Mouse (Mus musculus): ENCODE measurements around the gene Cab39l. TPM values are rescaled to one million over a fixed set of nuclear protein-coding genes. Genes with fewer than 3 reads are reported as not detected.

The Cab39l gene
- total and polyA plus RNA-seq, 3 experiments: 19.9 to 49.2 (median 33.1) TPM

GRCm38 (mm10) chr14:59598260-59598627 is 157.5 kb downstream of the Cab39l start:
- peaks cover 0 to 33% of the 10 kb centered on the region in 2 experiments; a peak in 3 of 4 replicates for H3K4me1 ChIP-seq (ENCODE audit: control insufficient read depth in 1 of 2, insufficient read depth in 2 of 2)
- peak overlapping the region; percentile 71 for H3K27ac ChIP-seq (ENCODE audit: insufficient read depth, low read depth)
- H3K9ac ChIP-seq (ENCODE audit: insufficient read depth, low read depth): peak overlapping the region; percentile 69
- peak overlapping the region; percentile 97 for H3K4me2 ChIP-seq (ENCODE audit: insufficient read depth, low read depth, poor library complexity, severe bottlenecking)
- H3K4me3 ChIP-seq (replicated peaks in 1 of 3; ENCODE audit: low read depth in 2 of 3, low read length in 2 of 3, poor library complexity in 1 of 3): peak overlapping the region; percentile 86 to 99 (median 91)
- dilution Hi-C loops (cut with MboI; ENCODE audit: extremely low pct_ligation_motif_present, extremely low pct_unique_long_range_greater_than_20kb, low sequenced_read_pairs) (no loop called here), in situ Hi-C loops (cut with MboI; ENCODE audit: low pct_ligation_motif_present, low pct_unique_long_range_greater_than_20kb, low sequenced_read_pairs) (no loop called here)
- TF ChIP-seq USF1 (IDR thresholded peaks at IDR 0.05; ENCODE audit: low read depth, low read length): no peak
- no peak for TF ChIP-seq UBTF (IDR thresholded peaks at IDR 0.05; ENCODE audit: low read depth, low read length)
- TF ChIP-seq MAX (IDR thresholded peaks at IDR 0.05; ENCODE audit: low read length): no peak
- TF ChIP-seq ZMIZ1 (IDR thresholded peaks at IDR 0.05; ENCODE audit: low read depth, low read length): no peak
- 0 out of 2 replicates have a peak, but pooled peaks have one; percentile 36 for TF ChIP-seq RCOR1 (conservative IDR thresholded peaks at IDR 0.05; ENCODE audit: low read depth, low read length)
- no peak for TF ChIP-seq RAD21 (IDR thresholded peaks at IDR 0.05; ENCODE audit: low read depth, low read length)
- TF ChIP-seq NRF1 (IDR thresholded peaks at IDR 0.05; ENCODE audit: low read depth, low read length): no peak
- TF ChIP-seq EP300 (IDR thresholded peaks at IDR 0.05; ENCODE audit: low read length): 0 out of 2 replicates have a peak, but pooled peaks have one; percentile 32
- no peak for TF ChIP-seq TBP (conservative IDR thresholded peaks at IDR 0.05; ENCODE audit: low read depth, low read length)
- TF ChIP-seq JUN (IDR thresholded peaks at IDR 0.05; ENCODE audit: insufficient read depth, low read depth, low read length): no peak
- no peak for TF ChIP-seq SIN3A (IDR thresholded peaks at IDR 0.05; ENCODE audit: low read length)
- no peak for TF ChIP-seq CHD1 (IDR thresholded peaks at IDR 0.05; ENCODE audit: low read depth, low read length)
- no peak for DNase-seq (ENCODE audit: extremely low read depth)
- H3K79me2 ChIP-seq (replicated peaks; ENCODE audit: control insufficient read depth, extremely low read depth, insufficient read depth, poor library complexity, severe bottlenecking): peaks cover 24% of the 10 kb centered on the region
- peaks cover 3 to 11% of the 10 kb centered on the region in 2 experiments for H3K36me3 ChIP-seq (replicated peaks in 1 of 2; ENCODE audit: control insufficient read depth in 1 of 2, insufficient read depth in 1 of 2, low read length in 1 of 2)
- no peaks in the 10 kb centered on the region for H3K27me3 ChIP-seq (replicated peaks)
- H3K9me3 ChIP-seq (replicated peaks; ENCODE audit: low read length): no peaks in the 10 kb centered on the region

- Histone ChIP-seq H3K4me2 (ENCODE audit: insufficient read depth, low read depth, poor library complexity, severe bottlenecking) (no peak overlapping the region), H3K4me3 (replicated peaks in 1 of 3; ENCODE audit: low read depth in 2 of 3, low read length in 2 of 3, poor library complexity in 1 of 3) (no peak overlapping the region), H3K4me1 (ENCODE audit: control insufficient read depth in 1 of 2, insufficient read depth in 2 of 2) (peaks cover 0 to 20% of the 10 kb centered on the region in 2 experiments; a peak in 3 of 4 replicates), H3K79me2 (replicated peaks; ENCODE audit: control insufficient read depth, extremely low read depth, insufficient read depth, poor library complexity, severe bottlenecking) (no peaks in the 10 kb centered on the region), H3K9me3 (replicated peaks; ENCODE audit: low read length) (no peaks in the 10 kb centered on the region), H3K27ac (ENCODE audit: insufficient read depth, low read depth) (no peak overlapping the region), H3K36me3 (replicated peaks in 1 of 2; ENCODE audit: control insufficient read depth in 1 of 2, insufficient read depth in 1 of 2, low read length in 1 of 2) (no peaks in the 10 kb centered on the region), H3K27me3 (replicated peaks) (no peaks in the 10 kb centered on the region), H3K9ac (ENCODE audit: insufficient read depth, low read depth) (no peak overlapping the region)
- DNase-seq (ENCODE audit: extremely low read depth): peak; percentile 43
- dilution Hi-C loops (cut with MboI; ENCODE audit: extremely low pct_ligation_motif_present, extremely low pct_unique_long_range_greater_than_20kb, low sequenced_read_pairs): no loop called here
- in situ Hi-C loops (cut with MboI; ENCODE audit: low pct_ligation_motif_present, low pct_unique_long_range_greater_than_20kb, low sequenced_read_pairs): loop anchor here (10.0 kb wide), 1 partner anchor 139 kb away; no protein-coding TSS in a partner anchor
- TF ChIP-seq RAD21 (IDR thresholded peaks at IDR 0.05; ENCODE audit: low read depth, low read length) (peak; percentile 77), ZKSCAN1 (IDR thresholded peaks at IDR 0.05; ENCODE audit: borderline replicate concordance, low read depth, low read length) (no peak), MAFK (IDR thresholded peaks at IDR 0.05; ENCODE audit: insufficient replicate concordance, low read length) (no peak), CTCF (conservative IDR thresholded peaks at IDR 0.05 in 1 of 2, IDR thresholded peaks at IDR 0.05 in 1 of 2; ENCODE audit: low read depth in 2 of 2, low read length in 2 of 2) (peak; percentile 72 to 85), KAT2A (IDR thresholded peaks at IDR 0.05; ENCODE audit: insufficient replicate concordance, low read length) (no peak), SMC3 (IDR thresholded peaks at IDR 0.05; ENCODE audit: low read depth, low read length) (peak; percentile 73), ZC3H11A (IDR thresholded peaks at IDR 0.05; ENCODE audit: low read depth, low read length) (peak; percentile 2; the same call in 1 of the 2 replicates), PAX5 (IDR thresholded peaks at IDR 0.05; ENCODE audit: low read length) (no peak)
Measured at GRCm38 (mm10) chr14:59604002-59604645, 163.4 kb downstream of the Cab39l start.
